23 mouse cellular contexts compared by ENCODE assay signal in the genomic region with DNA sequence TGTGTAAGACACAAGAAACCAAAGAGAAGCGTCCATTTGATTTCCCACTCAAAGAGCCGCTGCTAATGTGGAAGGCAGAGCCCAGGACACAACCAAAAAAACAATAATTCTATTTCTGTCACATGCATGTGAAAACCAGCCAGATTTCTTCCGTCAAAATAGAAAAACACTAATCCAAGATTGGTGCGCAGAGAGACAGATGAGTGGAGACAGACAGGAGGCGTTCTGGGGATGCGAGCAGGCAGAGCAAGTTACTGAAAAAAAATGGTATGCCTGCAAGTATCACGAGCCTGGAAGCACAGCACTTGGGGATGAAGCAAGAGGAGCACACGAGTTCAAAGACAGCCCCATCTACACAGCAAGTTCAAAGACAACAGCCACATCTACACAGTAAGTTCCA.
"Had no signal": no experiment of that assay in that cellular context is flagged by ENCODE, and none has a peak within 500 bp of the region (broad histone marks: within the 10 kb centered on the region; RNA-seq: fewer than 3 reads in every experiment).

No protein-coding gene starts in this region.

- ATAC-seq: liver, embryonic 12.5 days; midbrain, embryonic 13.5 days; midbrain, embryonic 16.5 days had no signal

- H3K4me2 ChIP-seq: limb, embryonic 13.5 days; liver, embryonic 12.5 days; liver, embryonic 15.5 days; lung, embryonic 15.5 days; midbrain, embryonic 13.5 days; neural tube, embryonic 13.5 days had no signal

- H3K9me3 ChIP-seq: limb, embryonic 10.5 days; limb, embryonic 13.5 days; liver, embryonic 12.5 days; liver, embryonic 15.5 days; lung, embryonic 15.5 days; megakaryocyte, embryonic 14.5 days; midbrain, embryonic 10.5 days; midbrain, embryonic 13.5 days; neural tube, embryonic 13.5 days had no signal

- H3K9ac ChIP-seq: limb, embryonic 13.5 days; liver, embryonic 12.5 days; liver, embryonic 15.5 days; lung, embryonic 15.5 days; midbrain, embryonic 13.5 days; neural tube, embryonic 13.5 days had no signal

- DNase-seq: kidney, adult 2 months; kidney, postnatal 25 days; liver; lung, adult 18-20 months; lung, postnatal 10 days; lung, postnatal 36 days; right cerebral cortex, postnatal 4 days; thymus, adult 2 months; thymus, postnatal 14 days; thymus, postnatal 4 days had no signal

- H3K36me3 ChIP-seq: limb, embryonic 10.5 days; limb, embryonic 13.5 days; liver, embryonic 12.5 days; liver, embryonic 15.5 days; lung, embryonic 15.5 days; midbrain, embryonic 10.5 days; midbrain, embryonic 13.5 days; neural tube, embryonic 13.5 days had no signal

- H3K4me3 ChIP-seq: limb, embryonic 10.5 days; limb, embryonic 13.5 days; liver, embryonic 12.5 days; liver, embryonic 15.5 days; lung, embryonic 15.5 days; megakaryocyte, embryonic 14.5 days; midbrain, embryonic 10.5 days; midbrain, embryonic 13.5 days; myocyte; neural tube, embryonic 13.5 days had no signal

- H3K4me1 ChIP-seq: limb, embryonic 13.5 days; liver, embryonic 15.5 days; lung, embryonic 15.5 days; megakaryocyte, embryonic 14.5 days had no signal

- H3K27ac ChIP-seq: kidney, postnatal 0 days; limb, embryonic 10.5 days; limb, embryonic 13.5 days; liver, embryonic 12.5 days; liver, embryonic 15.5 days; lung, embryonic 15.5 days; midbrain, embryonic 10.5 days; midbrain, embryonic 13.5 days; neural tube, embryonic 13.5 days; stomach, postnatal 0 days had no signal
